ENCODE assay signal across 10 mouse cellular contexts in the genomic region with DNA sequence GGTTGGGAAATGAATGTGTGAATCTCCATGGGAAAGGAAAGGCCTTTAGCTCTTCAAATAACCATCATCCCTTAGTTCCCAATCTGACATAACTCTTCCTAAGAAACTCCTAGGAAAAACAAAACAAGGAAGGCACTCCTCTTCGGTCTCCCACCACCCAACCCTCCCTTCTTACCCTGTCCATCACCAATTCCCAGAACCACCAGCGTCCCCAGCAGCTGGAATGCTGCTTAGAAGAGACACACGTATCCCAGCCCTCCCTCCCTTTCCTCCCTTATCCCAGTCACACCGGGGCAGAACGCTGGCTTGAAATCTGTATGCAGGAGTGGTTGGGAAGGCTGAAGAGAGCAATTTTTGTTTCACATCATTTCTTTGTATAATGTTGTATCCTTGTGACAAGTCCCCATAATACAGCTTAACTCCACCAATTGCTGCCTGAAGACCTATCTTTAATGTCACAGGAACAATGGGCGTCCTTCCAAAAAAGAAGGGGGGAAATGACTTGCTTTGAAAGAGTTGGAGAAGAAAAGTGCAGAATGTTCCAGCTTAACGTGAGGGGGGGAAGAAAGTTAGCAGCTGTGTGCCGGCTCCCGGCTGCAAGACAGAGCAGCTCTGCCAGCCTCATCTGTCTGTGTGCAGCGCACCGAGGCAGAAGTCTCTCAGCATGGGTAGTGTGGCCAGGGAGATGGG.
DNase-seq lines count a peak whose midpoint lies in the region; ATAC-seq lines count a peak whose summit lies in the region.
"Had no signal": no experiment of that assay in that cellular context is flagged by ENCODE, and none has a peak within 500 bp of the region (broad histone marks: within the 10 kb centered on the region; RNA-seq: fewer than 3 reads in every experiment).

No protein-coding gene starts in this region.

- no peaks in the 10 kb centered on the region for H3K9me3 ChIP-seq in hindbrain, embryonic 15.5 days
- H3K9me3 ChIP-seq in hindbrain, embryonic 12.5 days (replicated peaks), result no peaks in the 10 kb centered on the region
- H3K9me3 ChIP-seq in intestine, embryonic 14.5 days (ENCODE audit: control insufficient read depth, low read length), result no peaks in the 10 kb centered on the region
- H3K9me3 ChIP-seq: limb, embryonic 12.5 days had no signal

- H3K4me1 ChIP-seq in hindbrain, embryonic 15.5 days (replicated peaks), result no peaks in the 10 kb centered on the region; the same call in 1 of the 2 replicates
- H3K4me1 ChIP-seq in hindbrain, embryonic 12.5 days, result peaks cover 8% of the 10 kb centered on the region; the same call in 1 of the 2 replicates
- H3K4me1 ChIP-seq in intestine, embryonic 14.5 days (replicated peaks; ENCODE audit: control insufficient read depth, insufficient read depth, low read length), result peaks cover 12% of the 10 kb centered on the region; the same call in 1 of the 2 replicates
- H3K4me1 ChIP-seq: limb, embryonic 12.5 days had no signal

- no peak overlapping the region for H3K9ac ChIP-seq in hindbrain, embryonic 15.5 days
- H3K9ac ChIP-seq in hindbrain, embryonic 12.5 days, result no peak overlapping the region
- H3K9ac ChIP-seq in intestine, embryonic 14.5 days (ENCODE audit: low read length), result no peak overlapping the region
- H3K9ac ChIP-seq: limb, embryonic 12.5 days had no signal

- peak; percentile 23 for DNase-seq in right cerebral cortex, postnatal 14 days
- DNase-seq in right cerebral cortex, adult 2 months (ENCODE audit: low spot score in 2 of 2), result no peak
- no peak for DNase-seq in intestine, embryonic 14.5 days (ENCODE audit: low spot score)
- DNase-seq in spleen, adult 18-20 months, result no peak
- DNase-seq in embryo, embryonic 10 days (ENCODE audit: low spot score), result no peak
- DNase-seq in adrenal gland, postnatal 14 days, result no peak
- DNase-seq: thymus, postnatal 14 days had no signal

- 28% methylated on average over 11 of the region's 11 CpGs for WGBS in hindbrain, embryonic 15.5 days
- WGBS in hindbrain, embryonic 12.5 days, result 45% methylated on average over 11 of the region's 11 CpGs
- 46% methylated on average over 11 of the region's 11 CpGs for WGBS in intestine, embryonic 14.5 days

- ATAC-seq in hindbrain, embryonic 15.5 days (ENCODE audit: low FRiP score, low read depth), result 0 out of 2 replicates have a peak, but pooled peaks have one; percentile 69
- no peak for ATAC-seq in hindbrain, embryonic 12.5 days (ENCODE audit: low FRiP score)
- no peak for ATAC-seq in intestine, embryonic 14.5 days (replicated peaks; ENCODE audit: low FRiP score, low TSS enrichment, low read depth)

- peak overlapping the region; percentile 11; the same call in 1 of the 2 replicates for H3K4me2 ChIP-seq in hindbrain, embryonic 15.5 days
- no peak overlapping the region for H3K4me2 ChIP-seq in hindbrain, embryonic 12.5 days (replicated peaks)
- peak overlapping the region; percentile 25; the same call in 1 of the 2 replicates for H3K4me2 ChIP-seq in intestine, embryonic 14.5 days (ENCODE audit: low read length)
- H3K4me2 ChIP-seq: limb, embryonic 12.5 days had no signal

- H3K4me3 ChIP-seq in hindbrain, embryonic 15.5 days, result no peak overlapping the region
- no peak overlapping the region for H3K4me3 ChIP-seq in hindbrain, embryonic 12.5 days
- H3K4me3 ChIP-seq in intestine, embryonic 14.5 days (ENCODE audit: low read depth, low read length), result no peak overlapping the region
- H3K4me3 ChIP-seq: limb, embryonic 12.5 days had no signal

- no peak overlapping the region for H3K27ac ChIP-seq in hindbrain, embryonic 15.5 days (replicated peaks)
- H3K27ac ChIP-seq in hindbrain, embryonic 12.5 days, result no peak overlapping the region
- peak overlapping the region; percentile 1; the same call in 1 of the 2 replicates for H3K27ac ChIP-seq in intestine, embryonic 14.5 days (ENCODE audit: low read depth)
- H3K27ac ChIP-seq: limb, embryonic 12.5 days had no signal

- H3K27me3 ChIP-seq in hindbrain, embryonic 15.5 days, result no peaks in the 10 kb centered on the region
- no peaks in the 10 kb centered on the region for H3K27me3 ChIP-seq in hindbrain, embryonic 12.5 days
- no peaks in the 10 kb centered on the region for H3K27me3 ChIP-seq in intestine, embryonic 14.5 days (replicated peaks; ENCODE audit: control insufficient read depth, insufficient read depth, low read length)
- H3K27me3 ChIP-seq: limb, embryonic 12.5 days had no signal

- no peaks in the 10 kb centered on the region for H3K36me3 ChIP-seq in hindbrain, embryonic 15.5 days
- no peaks in the 10 kb centered on the region for H3K36me3 ChIP-seq in hindbrain, embryonic 12.5 days
- H3K36me3 ChIP-seq in intestine, embryonic 14.5 days (ENCODE audit: control insufficient read depth, insufficient read depth, low read length), result no peaks in the 10 kb centered on the region
- H3K36me3 ChIP-seq: limb, embryonic 12.5 days had no signal
